Mouse (Mus musculus): ENCODE results near the gene Susd1.
A peak's percentile ranks its signal among the peaks of the same experiment; 100 is the strongest.

Susd1 gene

GRCm38 (mm10) chr4:59318602-59319001 lies 119.8 kb downstream of the Susd1 start:
- DNase-seq, result no peak

GRCm38 (mm10) chr4:59315553-59316405 lies 122.7 kb downstream of the Susd1 start:
- DNase-seq, result peak; percentile 28

- DNase-seq, result no peak
Measured at GRCm38 (mm10) chr4:59314939-59315552, 123.4 kb downstream of the Susd1 start.

GRCm38 (mm10) chr4:59312945-59313344 lies 125.5 kb downstream of the Susd1 start:
- peak; percentile 54 for DNase-seq

GRCm38 (mm10) chr4:59310590-59310989 lies 127.8 kb downstream of the Susd1 start:
- no peak for DNase-seq

- no peak for DNase-seq
Measured at GRCm38 (mm10) chr4:59307841-59308589, 130.4 kb downstream of the Susd1 start.

GRCm38 (mm10) chr4:59302387-59302786 lies 136.0 kb downstream of the Susd1 start:
- DNase-seq, result no peak

- DNase-seq, result no peak
Measured at GRCm38 (mm10) chr4:59301025-59301815, 137.2 kb downstream of the Susd1 start.

GRCm38 (mm10) chr4:59298719-59299496 lies 139.5 kb downstream of the Susd1 start:
- no peak for DNase-seq

GRCm38 (mm10) chr4:59295127-59295526 lies 143.3 kb downstream of the Susd1 start:
- no peak for DNase-seq

- no peak for DNase-seq
Measured at GRCm38 (mm10) chr4:59294661-59295060, 143.8 kb downstream of the Susd1 start.

- DNase-seq, result no peak
Measured at GRCm38 (mm10) chr4:59291914-59292718, 146.3 kb downstream of the Susd1 start.

GRCm38 (mm10) chr4:59290972-59291576 lies 147.4 kb downstream of the Susd1 start:
- no peak for DNase-seq

- DNase-seq, result no peak
Measured at GRCm38 (mm10) chr4:59287103-59287502, 151.3 kb downstream of the Susd1 start.

- peak; percentile 41 for DNase-seq
Measured at GRCm38 (mm10) chr4:59286351-59286750, 152.1 kb downstream of the Susd1 start.

- DNase-seq, result no peak
Measured at GRCm38 (mm10) chr4:59282699-59283487, 155.5 kb downstream of the Susd1 start.

GRCm38 (mm10) chr4:59282137-59282536 lies 156.3 kb downstream of the Susd1 start:
- no peak for DNase-seq

- no peak for DNase-seq
Measured at GRCm38 (mm10) chr4:59280876-59281275, 157.6 kb downstream of the Susd1 start.

- DNase-seq, result no peak
Measured at GRCm38 (mm10) chr4:59279111-59279510, 159.3 kb downstream of the Susd1 start.

- DNase-seq, result no peak
Measured at GRCm38 (mm10) chr4:59278410-59278809, 160.0 kb downstream of the Susd1 start.
